Mouse (Mus musculus) heart, postnatal 0 days (tissue): Measurements from ENCODE around the gene Mip. TPM values are rescaled to one million over a fixed set of nuclear protein-coding genes. Genes with fewer than 3 reads are reported as not detected.
"Not testable (repeated sequence)": the region's sequence is repeated elsewhere in the genome, so short reads cannot be mapped to it uniquely, and the experiment has no call there.

ENCODE experiments used
- ATAC-seq: fragments of 200-750 bp; cut with Nextera tagmentation; 2 replicates; pipeline ENCODE4 v1.8.0; 2017; ENCODE audit warnings: low read depth, moderate number of reproducible peaks, moderate library complexity; ENCODE audit not compliant: insufficient read depth
- DNase-seq: peaks from one replicate; pipeline ENCODE4 v3.0.0-alpha.2; 2016; ENCODE audit warnings: low spot score
- H3K27ac ChIP-seq: fragments of 300-500 bp; sonication (generic); 2 replicates; pipeline ENCODE4 v1.5.1; 2014; ENCODE audit warnings: low read depth, mild to moderate bottlenecking
- H3K27me3 ChIP-seq: fragments of 300-500 bp; sonication (generic); 2 replicates; pipeline ENCODE4 v1.6.1; 2014; ENCODE audit warnings: low read length, mixed read lengths; ENCODE audit not compliant: control insufficient read depth, insufficient read depth
- H3K36me3 ChIP-seq: fragments of 300-500 bp; sonication (generic); replicated peaks from 2 replicates; pipeline ENCODE4 v1.6.1; 2014; ENCODE audit warnings: low read length, mixed read lengths; ENCODE audit not compliant: control insufficient read depth, insufficient read depth
- H3K4me1 ChIP-seq: fragments of 300-500 bp; sonication (generic); 2 replicates; pipeline ENCODE4 v1.6.1; 2014; ENCODE audit warnings: antibody characterized with exemption; ENCODE audit not compliant: control insufficient read depth, insufficient read depth
- H3K4me2 ChIP-seq: fragments of 300-500 bp; sonication (generic); 2 replicates; pipeline ENCODE4 v1.6.1; 2014; ENCODE audit warnings: low read depth, mild to moderate bottlenecking, low read length, moderate library complexity
- H3K4me3 ChIP-seq: fragments of 300-500 bp; sonication (generic); 2 replicates; pipeline ENCODE4 v1.5.1; 2014; ENCODE audit warnings: low read depth, low read length
- H3K9ac ChIP-seq: fragments of 300-500 bp; sonication (generic); replicated peaks from 2 replicates; pipeline ENCODE4 v1.6.1; 2014; ENCODE audit warnings: low read depth, low read length, mixed read lengths
- H3K9me3 ChIP-seq: fragments of 300-500 bp; sonication (generic); replicated peaks from 2 replicates; pipeline ENCODE4 v1.6.1; 2016; ENCODE audit warnings: low read length; ENCODE audit not compliant: control insufficient read depth
- CTCF ChIP-seq: IDR thresholded peaks from 2 replicates; pipeline ENCODE4 v1.5.1; 2016; ENCODE audit warnings: antibody characterized with exemption, control low read depth, low read depth
- EP300 ChIP-seq: IDR thresholded peaks from 2 replicates; pipeline ENCODE4 v1.6.1; 2016; ENCODE audit warnings: antibody characterized with exemption, low read depth
- WGBS: fragments of 180-500 bp; shearing (Covaris S2); extraction: QIAGEN DNeasy Blood & Tissue Kit; methylation state at CpG from one replicate; pipeline ENCODE4 v1.1.7; 2014; 5-methylcytosine and 5-hydroxymethylcytosine counted together
- polyA plus RNA-seq: library from polyadenylated mRNA; unstranded; fragments of >200 nt; fragmentation: Nextera tagmentation; extraction: Ambion mirVana; gene quantifications from 2 replicates; pipeline ENCODE4 v1.2.1, GENCODE M21; 2015
- total RNA-seq: library from RNA; depleted of rRNA; stranded (reverse); fragments of >200 nt; gene quantifications from 2 replicates; pipeline ENCODE4 v1.2.3, GENCODE M21; 2014; ENCODE audit warnings: low replicate concordance; rRNA removed

The Mip gene
- total and polyA plus RNA-seq, 2 experiments from 2014 or later, result not detected

- H3K9me3 ChIP-seq, result no peaks in the 10 kb centered on the region
- WGBS, result 36% methylated on average over 7 of the region's 7 CpGs
- no peaks in the 10 kb centered on the region for H3K27me3 ChIP-seq
- no peak for ATAC-seq
- H3K36me3 ChIP-seq, result no peaks in the 10 kb centered on the region
- H3K4me1 ChIP-seq, result peaks cover 9% of the 10 kb centered on the region; the same call in 1 of the 2 replicates
- peak overlapping the region; percentile 78 for H3K9ac ChIP-seq
- peak overlapping the region; percentile 88 for H3K27ac ChIP-seq
- peak overlapping the region; percentile 88 for H3K4me3 ChIP-seq
- TF ChIP-seq EP300 (no peak), CTCF (no peak)
- DNase-seq, result no peak
- peak overlapping the region; percentile 74 for H3K4me2 ChIP-seq
Measured at GRCm38 (mm10) chr10:128270866-128271265, 45.2 kb downstream of the Mip start.

GRCm38 (mm10) chr10:128271883-128272282 lies 46.2 kb downstream of the Mip start:
- Histone ChIP-seq H3K27ac (no peak overlapping the region), H3K36me3 (peaks cover 6% of the 10 kb centered on the region), H3K4me3 (no peak overlapping the region), H3K9ac (no peak overlapping the region), H3K27me3 (no peaks in the 10 kb centered on the region), H3K4me2 (peak overlapping the region; percentile 31; the same call in 1 of the 2 replicates), H3K4me1 (peaks cover 9% of the 10 kb centered on the region; the same call in 1 of the 2 replicates), H3K9me3 (no peaks in the 10 kb centered on the region)
- 61% methylated on average over 2 of the region's 2 CpGs for WGBS
- DNase-seq (no peak), ATAC-seq (no peak)
- TF ChIP-seq EP300, result no peak
- peak; percentile 33 for TF ChIP-seq CTCF

GRCm38 (mm10) chr10:128272819-128273439 lies 47.3 kb downstream of the Mip start:
- not testable (repeated sequence) for H3K9me3 ChIP-seq, H3K27ac ChIP-seq, H3K4me1 ChIP-seq, H3K4me3 ChIP-seq, H3K4me2 ChIP-seq, ATAC-seq, H3K9ac ChIP-seq, H3K27me3 ChIP-seq, DNase-seq
- 95% methylated on average over 3 of the region's 7 CpGs for WGBS
- H3K36me3 ChIP-seq, result peaks cover 17% of the 10 kb centered on the region

- H3K4me1 ChIP-seq, H3K4me3 ChIP-seq, H3K9me3 ChIP-seq, DNase-seq, H3K9ac ChIP-seq, H3K27ac ChIP-seq, ATAC-seq, H3K4me2 ChIP-seq, H3K27me3 ChIP-seq: not testable (repeated sequence)
- H3K36me3 ChIP-seq, result peaks cover 35% of the 10 kb centered on the region
- 88% methylated on average over 1 of the region's 1 CpGs for whole genome bisulfite sequencing
Measured at GRCm38 (mm10) chr10:128275374-128275773, 49.7 kb downstream of the Mip start.

GRCm38 (mm10) chr10:128278158-128278557 lies 52.5 kb downstream of the Mip start:
- Histone ChIP-seq H3K9ac (no peak overlapping the region), H3K27me3 (no peaks in the 10 kb centered on the region), H3K4me1 (0 out of 2 replicates have a peak, but pooled peaks cover 3% of the 10 kb centered on the region), H3K4me2 (no peak overlapping the region), H3K36me3 (peaks cover 63% of the 10 kb centered on the region), H3K27ac (no peak overlapping the region), H3K9me3 (no peaks in the 10 kb centered on the region), H3K4me3 (no peak overlapping the region)
- ATAC-seq (no peak), DNase-seq (no peak)
- 67% methylated on average over 6 of the region's 6 CpGs for WGBS
- TF ChIP-seq EP300 (no peak), CTCF (no peak)

GRCm38 (mm10) chr10:128280943-128281342 lies 55.3 kb downstream of the Mip start:
- no peak for DNase-seq
- Histone ChIP-seq H3K36me3 (peaks cover 87% of the 10 kb centered on the region), H3K27ac (no peak overlapping the region), H3K27me3 (no peaks in the 10 kb centered on the region), H3K9ac (no peak overlapping the region), H3K9me3 (no peaks in the 10 kb centered on the region), H3K4me2 (no peak overlapping the region), H3K4me3 (no peak overlapping the region), H3K4me1 (no peaks in the 10 kb centered on the region)
- WGBS, result 78% methylated on average over 6 of the region's 6 CpGs
- TF ChIP-seq CTCF (no peak), EP300 (no peak)
- ATAC-seq, result no peak

Other genes starting within 250 kb of the Mip start
- not detected in 2 replicates for gene Hsd17b6, start 218.2 kb upstream of the Mip start, total RNA-seq
- gene Hsd17b6, start 218.2 kb upstream of the Mip start, polyA plus RNA-seq, result not detected in 2 replicates
- 10.0 and 21.1 TPM in 2 replicates for gene Prim1, start 210.7 kb upstream of the Mip start, total RNA-seq
- gene Prim1, start 210.7 kb upstream of the Mip start, polyA plus RNA-seq, result 16.1 and 19.1 TPM in 2 replicates
- gene Naca, start 190.3 kb upstream of the Mip start, total RNA-seq, result 307 and 346 TPM in 2 replicates
- gene Naca, start 190.3 kb upstream of the Mip start, polyA plus RNA-seq, result 370 and 382 TPM in 2 replicates
- 48.4 and 59.2 TPM in 2 replicates for gene Ptges3, start 166.9 kb upstream of the Mip start, total RNA-seq
- gene Ptges3, start 166.9 kb upstream of the Mip start, polyA plus RNA-seq, result 209 and 211 TPM in 2 replicates
- gene Atp5b, start 142.6 kb upstream of the Mip start, total RNA-seq, result 19,517 and 23,614 TPM in 2 replicates
- 9,758 and 9,784 TPM in 2 replicates for gene Atp5b, start 142.6 kb upstream of the Mip start, polyA plus RNA-seq
- 15.8 and 16.7 TPM in 2 replicates for gene Baz2a, start 134.3 kb upstream of the Mip start, total RNA-seq
- gene Baz2a, start 134.3 kb upstream of the Mip start, polyA plus RNA-seq, result 7.2 and 7.7 TPM in 2 replicates
- gene Rbms2, start 45.5 kb upstream of the Mip start, total RNA-seq, result 41.9 and 59.4 TPM in 2 replicates
- 29.0 and 29.9 TPM in 2 replicates for gene Rbms2, start 45.5 kb upstream of the Mip start, polyA plus RNA-seq
- not detected in 2 replicates for gene Gls2, start 31.4 kb upstream of the Mip start, total RNA-seq
- 0.14 and 0.33 TPM in 2 replicates for gene Gls2, start 31.4 kb upstream of the Mip start, polyA plus RNA-seq
- 83.9 and 93.1 TPM in 2 replicates for gene Spryd4, start 14.0 kb upstream of the Mip start, total RNA-seq
- gene Spryd4, start 14.0 kb upstream of the Mip start, polyA plus RNA-seq, result 45.8 and 50.1 TPM in 2 replicates
- gene Timeless, start 6.2 kb downstream of the Mip start, total RNA-seq, result 7.9 and 15.2 TPM in 2 replicates
- gene Timeless, start 6.2 kb downstream of the Mip start, polyA plus RNA-seq, result 10.5 and 11.1 TPM in 2 replicates
- not detected in 2 replicates for gene Apon, start 28.3 kb downstream of the Mip start, total RNA-seq
- 0.14 TPM in 1 of 2 replicates, not detected in the other for gene Apon, start 28.3 kb downstream of the Mip start, polyA plus RNA-seq
- not detected in 2 replicates for gene Apof, start 42.8 kb downstream of the Mip start, total RNA-seq
- not detected in 2 replicates for gene Apof, start 42.8 kb downstream of the Mip start, polyA plus RNA-seq
- 8.2 and 10.0 TPM in 2 replicates for gene Stat2, start 44.7 kb downstream of the Mip start, total RNA-seq
- gene Stat2, start 44.7 kb downstream of the Mip start, polyA plus RNA-seq, result 6.0 and 6.2 TPM in 2 replicates
- 6.6 and 6.8 TPM in 2 replicates for gene Il23a, start 72.9 kb downstream of the Mip start, total RNA-seq
- gene Il23a, start 72.9 kb downstream of the Mip start, polyA plus RNA-seq, result 4.7 and 5.2 TPM in 2 replicates
- 19.6 and 24.1 TPM in 2 replicates for gene Pan2, start 77.5 kb downstream of the Mip start, total RNA-seq
- gene Pan2, start 77.5 kb downstream of the Mip start, polyA plus RNA-seq, result 12.5 and 13.4 TPM in 2 replicates
- gene Cnpy2, start 96.6 kb downstream of the Mip start, total RNA-seq, result 24.7 and 49.9 TPM in 2 replicates
- 170 and 190 TPM in 2 replicates for gene Cnpy2, start 96.6 kb downstream of the Mip start, polyA plus RNA-seq
- 796 and 830 TPM in 2 replicates for gene Cs, start 111.9 kb downstream of the Mip start, total RNA-seq
- gene Cs, start 111.9 kb downstream of the Mip start, polyA plus RNA-seq, result 590 and 625 TPM in 2 replicates
- gene Coq10a, start 143.2 kb downstream of the Mip start, total RNA-seq, result 35.2 and 36.9 TPM in 2 replicates
- gene Coq10a, start 143.2 kb downstream of the Mip start, polyA plus RNA-seq, result 52.9 and 61.2 TPM in 2 replicates
- gene Ankrd52, start 151.3 kb downstream of the Mip start, total RNA-seq, result 14.3 and 17.6 TPM in 2 replicates
- 4.2 and 4.5 TPM in 2 replicates for gene Ankrd52, start 151.3 kb downstream of the Mip start, polyA plus RNA-seq
- gene Slc39a5, start 175.4 kb downstream of the Mip start, total RNA-seq, result not detected in 2 replicates
- gene Slc39a5, start 175.4 kb downstream of the Mip start, polyA plus RNA-seq, result not detected in 2 replicates
- 28.1 and 34.6 TPM in 2 replicates for gene Nabp2, start 185.7 kb downstream of the Mip start, total RNA-seq
- gene Nabp2, start 185.7 kb downstream of the Mip start, polyA plus RNA-seq, result 55.5 and 56.1 TPM in 2 replicates
- 27.1 and 27.3 TPM in 2 replicates for gene Rnf41, start 185.8 kb downstream of the Mip start, total RNA-seq
- 21.9 and 24.0 TPM in 2 replicates for gene Rnf41, start 185.8 kb downstream of the Mip start, polyA plus RNA-seq
- gene Smarcc2, start 233.4 kb downstream of the Mip start, total RNA-seq, result 40.8 and 42.1 TPM in 2 replicates
- 31.9 and 32.9 TPM in 2 replicates for gene Smarcc2, start 233.4 kb downstream of the Mip start, polyA plus RNA-seq